Mouse (Mus musculus): ENCODE measurements around the gene Olfr1494. TPM values are rescaled to one million over a fixed set of nuclear protein-coding genes. Genes with fewer than 3 reads are reported as not detected.

Olfr1494 gene
- not detected in 2 replicates for polyA plus RNA-seq (2012; rRNA removed)

GRCm38 (mm10) chr19:13739428-13739827 is at the start of gene Olfr1494:
Gene Olfr1494 (plus strand): TSS chr19:13739728.

GRCm38 (mm10) chr19:13696968-13697367 is 42.6 kb upstream of the Olfr1494 start, which contains the start of gene Olfr1491:
Gene Olfr1491 (plus strand): TSS chr19:13697268.

GRCm38 (mm10) chr19:13722978-13723377 is 16.6 kb upstream of the Olfr1494 start, which contains the start of gene Olfr1493-ps1:
Gene Olfr1493-ps1 (plus strand): TSS chr19:13723278.

GRCm38 (mm10) chr19:13764306-13764705 is 24.8 kb downstream of the Olfr1494 start, which contains the start of gene Olfr1495:
Gene Olfr1495 (plus strand): TSS chr19:13764606.

GRCm38 (mm10) chr19:13777578-13777977 is 38.0 kb downstream of the Olfr1494 start, which contains the start of gene Olfr1496:
Gene Olfr1496 (plus strand): TSS chr19:13777878.

GRCm38 (mm10) chr19:13798102-13798501 is 58.6 kb downstream of the Olfr1494 start, which contains the start of gene Olfr1497:
Gene Olfr1497 (minus strand): TSS chr19:13798202.

Other genes with a start within 250 kb of the Olfr1494 start
- not detected in 2 replicates for gene Olfr1477, start 239.2 kb upstream of the Olfr1494 start, polyA plus RNA-seq (2012; rRNA removed)
- not detected in 2 replicates for gene Olfr1480, start 211.8 kb upstream of the Olfr1494 start, polyA plus RNA-seq (2012; rRNA removed)
- not detected in 2 replicates for gene Olfr1484, start 156.2 kb upstream of the Olfr1494 start, polyA plus RNA-seq (2012; rRNA removed)
- not detected in 2 replicates for gene Olfr1487, start 122.4 kb upstream of the Olfr1494 start, polyA plus RNA-seq (2012; rRNA removed)
- gene Olfr1489, start 108.1 kb upstream of the Olfr1494 start, polyA plus RNA-seq (2012; rRNA removed) = not detected in 2 replicates
- not detected in 2 replicates for gene Olfr1490, start 88.6 kb upstream of the Olfr1494 start, polyA plus RNA-seq (2012; rRNA removed)
- gene Olfr1491, start 42.5 kb upstream of the Olfr1494 start, polyA plus RNA-seq (2012; rRNA removed) = not detected in 2 replicates
- not detected in 2 replicates for gene Olfr1493-ps1, start 16.4 kb upstream of the Olfr1494 start, polyA plus RNA-seq (2012; rRNA removed)
- not detected in 2 replicates for gene Olfr1495, start 24.9 kb downstream of the Olfr1494 start, polyA plus RNA-seq (2012; rRNA removed)
- gene Olfr1496, start 38.1 kb downstream of the Olfr1494 start, polyA plus RNA-seq (2012; rRNA removed) = not detected in 2 replicates
- not detected in 2 replicates for gene Olfr1497, start 58.5 kb downstream of the Olfr1494 start, polyA plus RNA-seq (2012; rRNA removed)
- not detected in 2 replicates for gene Olfr1499, start 79.7 kb downstream of the Olfr1494 start, polyA plus RNA-seq (2012; rRNA removed)
- not detected in 2 replicates for gene Olfr1500, start 90.8 kb downstream of the Olfr1494 start, polyA plus RNA-seq (2012; rRNA removed)
- not detected in 2 replicates for gene Olfr1501, start 111.0 kb downstream of the Olfr1494 start, polyA plus RNA-seq (2012; rRNA removed)
- not detected in 2 replicates for gene Olfr1502, start 122.1 kb downstream of the Olfr1494 start, polyA plus RNA-seq (2012; rRNA removed)
- gene Olfr1504, start 158.2 kb downstream of the Olfr1494 start, polyA plus RNA-seq (2012; rRNA removed) = not detected in 2 replicates
- not detected in 2 replicates for gene Olfr1505, start 173.8 kb downstream of the Olfr1494 start, polyA plus RNA-seq (2012; rRNA removed)